Mouse (Mus musculus) thymus, postnatal 0 days (tissue): ENCODE results near the gene Tas2r143. TPM values are rescaled to one million over a fixed set of nuclear protein-coding genes. Genes with fewer than 3 reads are reported as not detected.

Experiments
- DNase-seq: peaks from one replicate; pipeline ENCODE4 v3.0.0-alpha.2; 2015; ENCODE audit warnings: low spot score
- polyA plus RNA-seq: library from polyadenylated mRNA; unstranded; fragments of >200 nt; fragmentation: Nextera tagmentation; extraction: Ambion mirVana; gene quantifications from 2 replicates; pipeline ENCODE4 v1.2.1, GENCODE M21; 2015

The Tas2r143 gene
- polyA plus RNA-seq, 1 experiment from 2014 or later, result not detected

DNA sequence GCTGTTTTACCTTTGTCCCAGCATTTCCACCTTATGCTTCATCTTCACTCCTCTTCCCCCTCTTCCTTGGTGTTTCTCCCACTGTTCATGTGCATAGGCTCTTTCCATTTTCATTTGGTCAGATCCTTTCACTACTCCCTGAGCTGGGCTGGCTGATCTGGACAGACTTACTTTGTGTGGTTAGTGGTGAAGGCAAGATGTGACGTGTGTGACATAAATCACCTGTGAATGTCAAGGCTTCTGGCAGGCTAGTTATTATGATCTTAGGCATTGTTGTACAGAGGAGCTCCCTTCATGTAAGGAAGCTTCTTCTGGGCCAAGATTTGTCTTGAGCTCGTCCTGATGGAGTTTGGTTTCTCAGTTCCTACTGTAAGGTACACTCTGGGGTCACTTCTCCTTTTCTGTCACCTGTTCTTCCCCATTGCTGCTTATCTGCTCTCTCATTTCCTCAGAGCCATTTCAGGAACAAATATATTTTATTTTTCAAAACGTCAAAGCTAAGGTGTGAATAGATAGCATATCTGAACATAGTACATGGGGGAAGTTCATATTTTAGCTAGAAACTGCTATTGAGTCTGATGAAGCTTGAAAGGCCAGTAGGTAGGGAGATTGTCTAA is 2.9 kb upstream of the Tas2r143 start:
- no peak for DNase-seq

DNA sequence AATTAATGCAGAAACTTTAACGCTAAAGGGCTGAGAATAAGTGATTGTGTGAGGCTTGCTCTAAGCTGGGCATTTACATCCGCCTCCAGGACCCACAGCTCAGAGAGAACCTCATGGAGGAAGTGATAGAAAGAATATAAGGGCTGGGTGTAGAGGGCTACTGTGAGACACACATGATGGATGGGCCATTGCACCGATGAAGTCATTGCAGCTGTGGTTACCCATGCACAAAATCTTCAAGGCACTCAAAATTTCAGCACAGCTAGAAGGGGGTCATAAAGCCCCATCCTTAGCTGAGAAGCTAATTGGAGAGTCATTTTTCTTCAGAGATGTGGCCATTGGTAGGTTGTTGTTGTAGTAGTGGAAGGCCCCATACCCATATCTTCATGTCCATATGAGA is 1.8 kb upstream of the Tas2r143 start:
- no peak for DNase-seq

DNA sequence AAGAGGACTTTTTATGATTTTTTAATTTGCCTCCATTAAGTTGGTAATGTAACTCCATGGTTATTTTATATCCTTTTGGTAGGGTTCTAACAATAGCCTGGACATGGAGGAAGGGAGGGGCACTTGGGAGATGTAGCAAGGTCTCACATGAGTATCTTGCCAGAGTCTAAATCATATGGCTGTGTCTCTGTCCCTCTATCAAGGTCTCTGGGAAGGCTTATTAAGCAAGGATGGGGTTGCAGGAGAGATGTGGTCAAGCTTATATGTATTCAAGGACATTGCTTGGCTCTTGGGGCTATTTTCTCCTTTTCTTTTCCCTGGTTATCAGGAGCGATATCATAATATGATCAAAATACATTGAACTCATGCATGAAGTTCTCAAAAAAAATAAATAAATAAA is 1.0 kb upstream of the Tas2r143 start:
- DNase-seq, result no peak

DNA sequence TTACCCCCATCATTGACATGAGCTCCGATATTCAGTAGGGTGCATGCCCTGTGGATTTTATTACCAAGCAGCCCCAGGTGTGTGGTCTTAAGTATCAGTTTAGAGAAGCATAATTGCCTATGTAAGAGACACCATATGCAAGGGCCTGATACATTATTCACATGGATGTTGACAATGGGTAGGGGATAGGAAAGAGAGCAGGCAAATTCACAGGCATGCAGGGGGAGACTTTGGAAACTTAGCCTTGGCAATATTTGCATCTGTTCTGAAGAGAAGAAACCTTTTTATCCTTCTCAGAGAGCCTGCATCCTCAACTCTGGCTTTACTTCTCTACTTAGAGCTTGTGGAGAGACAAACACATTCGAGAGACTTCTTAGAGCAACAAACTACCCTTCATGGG is 5.1 kb downstream of the Tas2r143 start, which contains the start of gene Tas2r135:
TSS of gene Tas2r135 (plus strand) at position 301 of the 400 bp plus-strand sequence.
- no peak for DNase-seq

DNA sequence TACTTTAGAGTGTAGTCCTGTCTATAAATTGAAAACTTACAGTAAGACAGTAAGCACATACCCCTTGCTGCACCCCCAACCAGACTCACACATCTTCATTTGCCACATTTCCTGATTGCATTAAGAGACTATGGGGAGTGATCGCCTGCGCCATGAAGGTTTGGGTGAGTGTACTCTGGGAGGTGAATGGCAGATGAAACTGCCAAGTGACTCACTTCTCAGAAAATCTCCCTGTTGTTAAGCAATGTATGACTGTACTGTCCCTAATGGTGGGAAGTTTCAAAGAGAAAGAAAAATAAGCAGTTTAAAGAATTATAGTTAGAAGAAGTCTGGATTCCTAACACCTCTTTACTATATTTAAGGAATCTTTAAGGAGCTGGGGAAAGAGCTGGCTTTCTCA is 19.4 kb downstream of the Tas2r143 start:
- DNase-seq, result no peak

DNA sequence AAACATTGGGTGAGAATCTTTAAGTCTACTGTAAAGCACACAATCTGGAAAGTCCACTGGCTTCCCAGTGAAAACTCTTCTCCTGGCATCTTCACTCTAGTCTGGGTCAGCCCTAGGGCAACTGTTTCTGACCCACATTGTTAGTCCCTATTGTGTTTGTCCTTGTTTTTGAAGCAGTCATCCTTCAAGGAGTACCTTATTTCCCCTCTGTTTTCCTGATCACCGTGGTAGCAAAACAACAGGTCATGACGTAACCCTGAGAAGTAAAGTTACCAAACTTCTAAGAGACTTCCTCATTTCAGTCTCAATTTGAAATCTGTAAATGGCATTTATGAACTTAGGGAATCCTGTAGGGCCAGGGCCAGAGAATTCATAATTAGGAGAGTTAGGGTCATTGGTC is 21.4 kb downstream of the Tas2r143 start:
- no peak for DNase-seq

DNA sequence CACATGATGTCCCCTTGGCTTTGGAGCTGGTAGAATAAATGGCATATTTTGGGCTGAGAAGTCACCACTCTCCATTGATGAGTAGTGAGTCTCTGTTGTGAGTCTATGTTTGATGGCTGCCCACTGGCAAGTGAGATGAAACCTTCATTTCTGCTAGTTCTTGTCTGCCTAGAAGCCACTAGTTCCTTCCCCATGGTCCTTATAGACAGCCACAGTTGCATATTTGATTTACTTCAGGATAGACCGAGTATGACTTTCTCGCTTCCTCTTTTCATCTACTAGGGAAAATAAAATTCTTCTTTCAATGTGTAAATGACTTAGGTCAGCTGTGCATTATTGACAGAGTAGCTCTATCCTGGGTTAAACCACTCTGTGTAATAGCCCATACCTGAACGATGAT is 24.4 kb downstream of the Tas2r143 start:
- DNase-seq, result no peak

DNA sequence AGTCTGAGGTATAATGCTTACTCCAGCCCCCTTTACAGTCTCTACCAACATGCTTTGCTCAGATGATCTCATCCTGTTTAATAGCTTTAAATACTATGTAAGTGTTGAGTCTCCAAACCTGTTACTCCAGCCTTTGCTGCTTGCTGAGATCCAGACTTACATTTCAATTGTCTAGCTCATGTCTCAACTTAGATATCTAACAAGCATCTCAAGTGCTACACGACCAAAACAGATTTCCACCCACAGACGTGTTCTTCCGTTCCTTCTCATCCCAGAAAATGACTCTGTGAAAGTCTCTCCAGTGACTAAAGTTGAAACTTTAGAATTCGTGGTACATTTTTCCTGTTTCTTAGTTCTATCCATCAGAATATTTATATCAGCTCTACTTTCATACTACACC is 26.3 kb downstream of the Tas2r143 start:
- DNase-seq, result no peak

DNA sequence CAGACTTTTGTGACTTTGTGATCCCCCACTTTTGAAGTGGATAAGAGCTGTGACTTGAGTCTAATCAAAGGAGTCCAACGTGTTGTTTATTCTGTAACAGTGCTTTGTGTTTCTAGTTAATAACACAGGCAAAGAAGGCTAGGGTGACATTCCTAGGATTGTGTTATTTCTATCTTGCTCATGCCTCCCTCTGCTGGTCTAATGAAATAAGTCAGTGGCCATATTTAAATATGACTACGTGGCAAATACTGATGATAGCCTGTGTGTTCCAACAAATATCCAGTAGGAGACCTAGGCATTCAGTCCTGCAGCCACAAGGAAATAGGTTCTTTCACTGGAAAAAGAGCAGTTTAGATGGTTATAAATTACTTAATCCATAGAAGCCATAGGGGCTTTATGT is 33.5 kb downstream of the Tas2r143 start:
- no peak for DNase-seq

DNA sequence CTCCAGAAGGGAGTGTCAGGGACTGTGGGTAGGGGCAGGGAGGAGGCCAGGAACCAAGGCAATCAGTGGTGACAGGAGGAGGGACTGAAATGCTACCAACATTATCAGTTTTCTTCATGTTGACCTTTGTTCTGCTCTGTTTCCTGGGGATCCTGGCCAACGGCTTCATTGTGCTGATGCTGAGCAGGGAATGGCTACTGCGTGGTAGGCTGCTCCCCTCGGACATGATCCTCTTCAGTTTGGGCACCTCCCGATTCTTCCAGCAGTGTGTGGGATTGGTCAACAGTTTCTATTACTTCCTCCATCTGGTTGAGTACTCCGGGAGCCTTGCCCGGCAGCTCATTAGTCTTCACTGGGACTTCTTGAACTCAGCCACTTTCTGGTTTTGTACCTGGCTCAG is 34.4 kb downstream of the Tas2r143 start, which contains the start of gene Tas2r126:
TSS of gene Tas2r126 (plus strand) at position 90 of the 400 bp plus-strand sequence.
- no peak for DNase-seq

DNA sequence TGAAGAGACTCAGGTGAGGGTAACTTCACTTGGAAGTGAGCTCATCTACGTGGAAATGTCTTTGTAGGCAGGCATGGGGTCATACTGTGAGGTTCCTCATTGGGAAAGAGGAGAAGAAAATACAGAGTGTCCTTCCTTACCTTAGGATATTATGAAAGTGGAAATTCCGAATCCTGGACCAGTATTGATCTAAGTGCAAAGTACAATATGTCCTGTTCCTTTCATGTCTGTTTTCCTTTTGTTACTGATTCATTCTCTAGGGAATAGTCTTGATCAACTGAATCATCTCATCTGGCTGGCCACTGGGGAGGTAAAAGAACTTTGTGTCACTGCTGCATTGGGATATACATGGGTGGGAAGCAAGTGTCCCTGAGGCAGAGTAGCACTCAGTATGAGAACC is 35.5 kb downstream of the Tas2r143 start:
- DNase-seq, result no peak

DNA sequence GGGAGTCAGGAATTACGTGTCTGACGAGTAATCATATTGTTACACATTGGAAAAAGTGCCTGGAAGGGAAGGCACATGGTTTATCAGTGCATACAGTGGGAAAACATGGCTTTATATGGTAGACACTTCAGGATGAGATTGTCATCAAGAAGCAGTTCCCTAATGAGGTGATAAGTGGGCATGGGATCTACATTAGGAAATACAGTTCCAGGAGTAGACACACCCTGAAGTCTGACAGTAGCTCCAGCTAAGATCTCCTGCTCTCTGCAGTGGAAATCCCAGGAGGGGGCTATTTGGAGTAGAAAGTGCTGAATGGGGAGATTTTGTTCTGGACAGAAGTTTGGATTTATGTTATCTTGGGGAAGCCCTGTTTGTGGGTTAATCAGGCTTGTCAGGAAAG is 41.4 kb downstream of the Tas2r143 start:
- DNase-seq, result no peak

DNA sequence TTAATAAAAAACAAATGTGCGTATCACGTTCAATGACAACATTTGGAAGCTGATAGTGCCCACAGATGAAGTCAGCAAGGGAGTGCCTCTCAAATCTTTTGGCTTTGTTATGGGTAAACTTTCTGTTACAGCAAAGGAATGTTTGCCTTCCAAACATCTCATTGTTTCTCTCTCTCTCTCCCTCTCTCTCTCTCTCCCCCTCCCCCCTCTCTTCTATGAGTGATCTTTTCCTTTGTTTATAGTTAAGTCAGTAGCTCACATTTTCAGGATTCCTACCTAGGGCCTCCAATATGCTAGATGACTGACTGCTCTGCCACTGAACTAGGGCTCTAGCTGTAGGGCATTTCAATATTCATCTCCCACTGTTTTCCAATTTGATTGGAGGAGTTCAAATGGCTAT is 44.5 kb downstream of the Tas2r143 start:
- DNase-seq, result no peak

DNA sequence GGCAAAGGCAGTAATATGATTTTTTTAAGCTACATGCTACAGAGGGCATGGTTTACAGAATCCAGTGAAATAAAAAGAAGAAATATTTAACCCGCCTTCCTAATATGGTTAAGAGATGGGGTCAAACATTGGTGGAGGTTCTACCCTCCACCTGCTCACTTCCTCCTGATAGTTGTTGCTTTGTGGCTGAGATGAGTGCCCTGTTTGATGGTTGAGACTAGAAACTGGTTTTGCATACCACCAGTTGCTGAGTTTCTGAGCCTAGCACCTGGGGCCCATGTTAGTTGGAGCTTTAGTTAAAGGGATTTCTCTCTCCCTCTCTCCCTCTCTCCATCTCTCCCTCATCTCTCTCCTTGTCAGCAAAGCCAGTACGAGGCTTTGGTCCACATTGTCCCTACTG is 47.3 kb downstream of the Tas2r143 start:
- DNase-seq, result peak; percentile 18

Other genes with a start within 250 kb of the Tas2r143 start
- gene Tas2r144, start 184.9 kb upstream of the Tas2r143 start, polyA plus RNA-seq, result not detected in 2 replicates
- 7.5 and 10.0 TPM in 2 replicates for gene Gstk1, start 154.3 kb upstream of the Tas2r143 start, polyA plus RNA-seq
- gene Tmem139, start 138.3 kb upstream of the Tas2r143 start, polyA plus RNA-seq, result 0.43 and 0.54 TPM in 2 replicates
- 72.7 and 74.5 TPM in 2 replicates for gene Casp2, start 135.3 kb upstream of the Tas2r143 start, polyA plus RNA-seq
- gene Clcn1, start 113.6 kb upstream of the Tas2r143 start, polyA plus RNA-seq, result 0.10 and 0.26 TPM in 2 replicates
- 0.07 TPM in 1 of 2 replicates, not detected in the other for gene Fam131b, start 75.6 kb upstream of the Tas2r143 start, polyA plus RNA-seq
- 60.7 and 64.4 TPM in 2 replicates for gene Zyx, start 50.6 kb upstream of the Tas2r143 start, polyA plus RNA-seq
- 4.0 and 4.3 TPM in 2 replicates for gene Epha1, start 27.0 kb upstream of the Tas2r143 start, polyA plus RNA-seq
- not detected in 2 replicates for gene Tas2r135, start 5.2 kb downstream of the Tas2r143 start, polyA plus RNA-seq
- not detected in 2 replicates for gene Tas2r126, start 34.3 kb downstream of the Tas2r143 start, polyA plus RNA-seq
- not detected in 2 replicates for gene Olfr458, start 65.0 kb downstream of the Tas2r143 start, polyA plus RNA-seq
- gene Olfr457, start 76.1 kb downstream of the Tas2r143 start, polyA plus RNA-seq, result not detected in 2 replicates
- not detected in 2 replicates for gene Olfr456, start 87.0 kb downstream of the Tas2r143 start, polyA plus RNA-seq
- not detected in 2 replicates for gene Olfr455, start 147.3 kb downstream of the Tas2r143 start, polyA plus RNA-seq
- not detected in 2 replicates for gene Tcaf3, start 197.5 kb downstream of the Tas2r143 start, polyA plus RNA-seq
- gene Tcaf2, start 245.0 kb downstream of the Tas2r143 start, polyA plus RNA-seq, result 5.2 and 5.3 TPM in 2 replicates